Mouse (Mus musculus): Measurements from ENCODE around the gene Slc8b1.

The Slc8b1 gene

DNA sequence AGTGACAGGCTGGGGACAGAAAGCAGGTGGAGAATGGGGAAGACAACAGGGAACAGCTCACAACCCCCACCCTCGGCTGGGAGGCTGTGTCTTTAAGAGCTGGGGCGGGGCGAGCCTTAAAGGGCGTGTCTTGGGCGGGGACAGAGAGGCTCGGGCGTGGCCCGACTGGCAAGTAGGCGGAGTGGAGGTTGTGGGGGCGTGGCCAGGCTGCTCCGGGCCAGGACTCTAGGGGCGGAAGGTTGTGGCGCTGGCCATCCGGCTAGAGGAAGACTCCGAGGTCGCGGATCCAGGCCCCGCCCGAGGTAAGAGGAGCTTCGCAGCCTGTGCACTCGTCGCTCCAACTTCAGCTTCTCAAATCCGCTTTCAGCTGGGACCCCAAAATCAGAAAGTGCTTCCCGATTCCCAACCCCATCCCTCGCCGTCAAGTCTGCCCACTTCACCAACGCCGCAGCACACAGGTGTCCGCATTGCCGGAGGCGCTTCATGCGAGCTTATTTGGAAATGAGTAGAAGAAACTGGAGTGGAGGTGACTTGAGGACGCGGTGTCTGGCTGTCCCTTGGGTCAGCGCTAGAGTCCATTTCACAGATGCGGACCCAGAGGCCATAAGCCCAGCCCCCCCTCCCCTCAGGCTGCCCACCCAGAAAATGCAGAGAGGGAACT is at the start of gene Slc8b1:
TSS of gene Slc8b1 (plus strand) at position 187 of the 661 bp plus-strand sequence.
- DNase-seq (ENCODE audit: low spot score in 2 of 2), result peak; percentile 82 to 84

DNA sequence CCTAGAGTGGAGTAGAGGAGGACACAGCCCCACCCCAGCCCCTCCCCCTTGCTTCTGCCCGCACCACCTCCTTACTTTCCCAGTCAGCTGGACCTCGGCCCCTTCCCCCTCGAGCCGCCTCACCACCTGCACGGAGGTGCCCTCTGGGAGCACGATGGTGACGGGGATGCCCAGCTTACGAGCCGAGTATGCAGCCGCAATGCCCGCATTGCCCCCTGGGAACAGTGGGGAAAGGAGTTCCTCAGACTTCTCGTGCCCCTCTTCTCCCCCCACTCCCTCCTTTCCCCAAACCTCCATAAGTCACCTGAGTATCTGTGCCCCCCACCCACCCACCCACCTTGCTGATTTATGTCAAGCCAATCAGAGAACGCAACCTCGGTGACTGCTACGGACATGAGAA is 49.1 kb upstream of the Slc8b1 start:
- DNase-seq (ENCODE audit: low spot score in 2 of 2), result no peak

DNA sequence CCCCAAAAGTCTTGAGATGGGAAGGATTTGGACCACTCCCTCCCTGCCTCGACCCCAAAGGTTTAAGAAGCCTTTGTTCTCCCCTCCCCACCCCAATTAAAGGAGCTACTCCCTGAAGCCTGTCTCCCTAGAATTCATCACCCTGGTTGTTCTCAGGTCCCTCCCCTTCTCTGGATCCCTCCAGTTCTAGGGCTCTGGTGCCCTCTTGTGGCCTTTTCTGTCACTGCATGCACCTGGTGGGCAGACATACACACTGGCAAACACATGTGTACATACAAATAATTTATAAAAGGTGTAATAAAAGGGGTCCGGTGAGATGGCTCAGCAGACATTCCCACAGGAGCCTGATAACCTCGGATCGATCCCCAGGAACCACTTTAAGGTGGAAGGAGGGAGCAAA is 46.6 kb upstream of the Slc8b1 start:
- DNase-seq (ENCODE audit: low spot score in 2 of 2), result no peak

DNA sequence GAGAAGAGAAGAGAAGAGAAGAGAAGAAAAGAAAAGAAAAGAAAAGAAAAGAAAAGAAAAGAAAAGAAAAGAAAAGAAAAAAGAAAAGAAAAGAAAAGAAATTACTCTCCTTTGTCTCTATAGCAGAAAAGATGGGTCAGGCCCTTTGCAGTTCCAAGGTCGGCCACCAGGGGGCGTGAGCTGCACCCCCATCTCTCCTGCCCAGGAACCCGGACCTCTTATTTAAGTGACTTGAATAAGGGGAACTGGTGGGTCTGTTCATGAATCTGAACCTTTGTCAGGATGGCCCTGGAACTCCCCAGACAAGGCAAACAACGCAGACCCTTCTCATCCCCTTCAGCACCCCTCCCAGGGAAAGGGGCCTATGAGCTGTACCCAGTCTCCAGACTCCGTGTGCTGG is 45.9 kb upstream of the Slc8b1 start:
- DNase-seq (ENCODE audit: low spot score in 2 of 2), result no peak

DNA sequence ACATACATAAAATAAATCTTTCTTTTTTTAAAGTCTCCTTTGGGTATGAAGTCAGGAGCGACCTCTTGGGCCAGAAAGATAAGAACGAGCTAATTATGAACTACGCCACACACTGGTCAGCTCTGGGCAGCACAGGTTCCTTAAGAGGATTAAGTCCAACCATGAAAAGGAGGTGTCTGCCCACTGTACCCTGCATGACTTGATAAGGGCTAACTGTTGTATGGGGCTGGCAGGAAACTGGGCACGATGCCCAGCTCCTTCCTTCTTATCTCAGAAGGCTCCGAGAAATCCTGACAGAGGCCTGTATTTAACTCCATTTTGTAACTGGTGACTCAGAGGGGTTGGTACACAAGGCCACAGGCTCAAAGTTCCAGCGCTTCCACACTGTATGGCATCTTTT is 45.1 kb upstream of the Slc8b1 start:
- no peak for DNase-seq (ENCODE audit: low spot score in 2 of 2)

DNA sequence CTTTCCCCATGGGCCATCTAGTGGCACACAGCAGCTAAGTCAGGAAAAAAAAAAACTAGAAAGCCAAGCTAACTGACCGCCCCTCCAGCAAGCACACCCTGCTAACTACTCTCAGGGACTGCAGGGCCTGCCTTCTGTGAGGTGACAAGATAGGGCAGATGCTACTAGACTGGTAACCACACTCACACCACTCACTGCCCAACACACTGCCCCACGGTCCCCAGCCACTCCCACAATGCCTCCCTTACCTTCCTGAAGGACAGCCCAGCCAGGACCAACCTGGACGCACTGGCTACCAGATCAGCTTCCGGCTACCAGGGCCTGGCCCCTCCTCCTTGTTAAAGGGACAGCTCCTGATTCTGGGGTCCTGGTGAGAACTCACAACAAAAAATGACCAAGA is 43.9 kb upstream of the Slc8b1 start:
- no peak for DNase-seq (ENCODE audit: low spot score in 2 of 2)

DNA sequence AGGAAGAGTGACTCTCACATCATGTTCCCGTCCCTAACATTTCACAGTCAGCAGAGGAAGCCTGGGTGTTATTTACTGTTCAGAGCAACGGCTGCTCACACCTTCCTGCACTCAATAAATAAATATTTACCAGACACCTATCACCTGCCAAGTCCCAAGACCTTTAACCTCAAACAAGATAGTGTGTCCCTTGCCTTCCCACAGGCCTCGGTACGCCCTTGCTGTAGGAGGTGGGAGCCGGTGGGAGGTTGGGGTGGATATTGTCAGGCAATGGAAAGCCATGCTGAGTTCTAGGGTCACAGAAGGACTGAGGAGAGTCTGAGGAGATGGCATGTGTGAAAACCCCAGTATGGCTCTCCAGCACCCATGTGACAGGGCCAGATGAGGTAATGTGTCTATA is 42.6 kb upstream of the Slc8b1 start:
- DNase-seq (ENCODE audit: low spot score in 2 of 2), result no peak

DNA sequence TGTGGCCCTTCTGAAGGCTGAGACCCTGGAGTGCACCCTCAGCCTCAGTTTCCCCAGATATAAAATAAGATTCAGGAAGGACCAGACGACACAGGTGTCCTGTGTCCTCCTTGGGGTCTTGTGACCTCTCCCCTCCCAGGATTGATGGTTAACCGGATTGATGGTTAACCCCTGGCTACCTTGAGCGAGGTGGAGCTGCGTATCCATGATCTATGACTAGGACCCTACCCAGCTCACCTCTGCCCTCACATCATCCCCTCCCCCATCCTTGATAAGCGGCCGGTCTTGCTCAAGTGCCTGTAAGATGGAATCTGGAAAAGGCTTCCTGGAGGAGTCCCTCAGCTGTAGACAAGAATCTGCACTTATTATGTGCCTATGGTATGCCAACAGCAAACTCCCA is 42.1 kb upstream of the Slc8b1 start:
- no peak for DNase-seq (ENCODE audit: low spot score in 2 of 2)

DNA sequence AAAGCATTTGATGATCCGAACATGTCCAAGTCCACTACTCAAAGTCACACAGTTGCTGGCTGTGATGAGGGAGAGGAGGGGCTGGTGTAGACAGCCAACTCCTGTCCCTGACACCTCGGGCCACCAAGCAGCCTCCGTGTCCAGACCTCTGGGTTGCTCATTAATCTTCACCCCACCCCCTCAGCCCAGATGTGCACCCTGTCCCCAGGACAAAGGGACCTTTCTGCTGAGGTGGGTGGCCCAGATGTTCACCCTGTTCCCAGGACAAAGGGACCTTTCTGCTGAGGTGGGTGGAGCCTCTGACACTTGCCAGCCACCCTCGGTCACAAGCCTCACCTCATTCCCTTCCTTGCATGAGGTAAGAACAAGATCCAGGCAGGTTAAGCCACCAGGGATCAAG is 39.4 kb upstream of the Slc8b1 start:
- DNase-seq (ENCODE audit: low spot score in 2 of 2), result no peak

DNA sequence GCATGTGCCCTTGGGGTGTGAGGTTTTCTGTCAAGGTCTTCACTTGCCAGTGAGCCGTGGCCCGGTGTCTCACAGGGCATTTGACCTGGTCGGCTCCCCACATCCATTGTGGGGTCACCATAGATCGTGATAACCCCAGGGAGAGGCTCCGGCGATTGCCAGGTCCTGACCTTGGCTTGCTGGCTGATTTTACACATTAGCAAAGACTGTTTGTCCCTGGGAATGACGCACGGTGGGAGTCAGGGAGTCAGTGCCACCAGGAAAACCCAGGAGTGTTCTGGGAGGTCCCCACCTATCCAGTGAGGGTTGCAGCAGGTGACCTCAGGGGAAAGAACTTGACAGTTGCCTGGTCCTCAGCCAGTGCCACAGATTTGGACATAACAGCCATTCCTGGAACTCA is 38.2 kb upstream of the Slc8b1 start, which contains the start of gene Sdsl:
TSS of gene Sdsl (minus strand) at position 41 of the 400 bp plus-strand sequence.
- DNase-seq (ENCODE audit: low spot score in 2 of 2), result no peak

DNA sequence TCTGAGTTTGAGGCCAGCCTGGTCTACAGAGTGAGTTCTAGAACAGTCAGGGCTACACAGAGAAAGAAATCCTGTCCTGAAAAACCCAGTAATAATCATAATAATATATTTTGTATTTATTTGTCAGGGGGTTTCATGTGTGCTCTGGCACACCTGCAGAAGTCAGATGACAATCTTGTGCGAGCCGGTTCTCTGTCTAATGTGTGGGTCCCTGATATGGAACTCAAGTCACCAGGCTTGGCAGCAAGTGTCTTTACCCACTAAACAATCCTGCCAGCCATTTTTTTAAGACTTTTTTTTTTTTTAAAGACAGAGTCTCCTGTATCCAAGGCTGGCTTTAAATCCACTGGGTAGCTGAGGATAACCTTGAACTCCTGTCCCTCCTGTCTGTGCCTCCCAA is 37.6 kb upstream of the Slc8b1 start:
- no peak for DNase-seq (ENCODE audit: low spot score in 2 of 2)

DNA sequence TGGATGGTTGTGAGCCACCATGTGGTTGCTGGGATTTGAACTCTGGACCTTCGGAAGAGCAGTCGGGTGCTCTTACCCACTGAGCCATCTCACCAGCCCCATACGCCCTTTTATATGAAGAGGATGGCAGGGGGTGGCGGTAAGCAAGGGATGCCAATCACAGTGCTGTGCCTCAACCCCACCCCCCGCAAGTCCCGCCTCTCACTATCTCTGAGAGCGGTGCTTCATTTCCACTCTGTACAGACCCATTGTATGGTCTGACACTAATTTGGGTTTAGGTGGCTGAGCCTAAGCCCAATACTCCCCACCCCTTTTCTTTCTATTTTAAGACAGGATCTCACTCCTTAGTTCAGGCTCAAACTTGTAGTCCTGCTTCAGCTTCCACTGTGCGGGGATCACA is 35.1 kb upstream of the Slc8b1 start:
- no peak for DNase-seq (ENCODE audit: low spot score in 2 of 2)

DNA sequence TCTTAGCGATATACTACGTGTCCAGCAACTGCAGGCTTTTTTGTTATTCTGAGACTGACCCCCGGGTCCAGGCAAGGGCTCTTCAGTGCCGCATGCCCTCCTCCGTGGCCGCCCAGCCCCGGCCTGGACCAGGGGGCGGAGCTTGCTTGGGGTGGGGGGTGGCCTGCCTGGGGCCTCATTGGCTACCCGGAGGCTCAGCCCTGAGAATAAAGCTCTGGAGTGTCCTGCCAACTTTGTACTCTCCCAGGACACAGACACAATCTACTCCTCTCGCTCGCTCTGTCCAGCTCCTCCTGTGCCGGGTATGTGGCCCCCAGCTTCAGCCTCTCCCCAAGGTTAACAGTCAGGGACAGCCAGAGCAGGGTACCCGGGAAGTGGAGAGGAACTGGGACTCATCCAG is 34.7 kb upstream of the Slc8b1 start, which contains the start of gene Sds:
TSS of gene Sds (plus strand) at position 231 of the 400 bp plus-strand sequence.
- no peak for DNase-seq (ENCODE audit: low spot score in 2 of 2)

DNA sequence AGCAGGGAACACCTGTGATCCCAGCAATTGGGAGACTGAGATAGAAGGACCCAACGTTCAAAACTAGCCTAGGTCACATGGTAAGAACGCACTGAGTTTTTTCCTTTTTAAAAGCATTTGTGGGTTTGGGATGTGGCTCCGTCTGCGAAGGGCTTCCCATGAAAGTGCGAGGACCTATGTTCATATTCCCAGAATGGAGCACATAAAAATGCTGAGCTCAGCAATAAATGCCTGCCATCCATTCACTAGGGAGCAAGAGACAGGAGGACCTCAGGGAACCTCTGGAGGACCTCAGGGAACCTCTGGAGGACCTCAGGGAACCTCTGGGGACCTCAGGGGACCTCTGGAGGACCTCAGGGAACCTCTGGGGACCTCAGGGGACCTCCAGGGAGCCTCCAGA is 33.0 kb upstream of the Slc8b1 start:
- no peak for DNase-seq (ENCODE audit: low spot score in 2 of 2)

DNA sequence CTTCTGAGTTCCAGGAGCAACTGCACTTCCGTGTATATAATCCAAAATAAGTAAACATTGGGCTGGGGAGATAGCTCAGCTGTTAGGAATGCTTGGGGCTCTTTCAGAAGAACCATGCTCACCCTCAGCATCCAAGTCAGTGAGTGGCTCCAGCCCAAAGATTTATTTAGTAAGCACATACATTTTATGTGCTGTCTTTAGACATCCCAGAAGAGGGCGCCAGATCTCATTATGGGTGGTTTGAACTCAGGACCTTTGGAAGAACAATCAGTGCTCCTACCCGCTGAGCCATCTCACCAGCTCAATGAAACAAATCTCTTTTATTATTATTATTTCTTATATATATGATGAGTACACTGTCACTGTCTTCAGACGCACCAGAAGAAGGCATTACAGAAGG is 31.4 kb upstream of the Slc8b1 start:
- DNase-seq (ENCODE audit: low spot score in 2 of 2), result no peak

DNA sequence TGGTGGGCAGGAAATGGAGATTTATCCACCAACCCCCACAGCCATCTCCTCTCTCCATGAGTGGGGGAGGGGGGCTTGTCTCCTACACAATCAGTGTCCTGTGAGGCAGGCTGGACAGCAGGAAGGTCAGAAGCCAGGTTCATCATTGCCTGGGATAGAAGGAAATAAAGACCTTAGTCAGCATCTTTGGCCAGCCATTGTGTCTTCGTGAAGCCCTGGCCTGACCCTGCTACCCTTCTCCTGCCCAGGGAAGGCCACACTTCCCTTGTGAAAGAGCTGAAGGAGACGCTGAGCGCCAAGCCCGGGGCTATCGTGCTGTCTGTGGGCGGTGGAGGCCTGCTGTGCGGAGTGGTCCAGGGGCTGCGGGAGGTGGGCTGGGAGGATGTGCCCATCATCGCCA is 29.8 kb upstream of the Slc8b1 start:
- no peak for DNase-seq (ENCODE audit: low spot score in 2 of 2)

DNA sequence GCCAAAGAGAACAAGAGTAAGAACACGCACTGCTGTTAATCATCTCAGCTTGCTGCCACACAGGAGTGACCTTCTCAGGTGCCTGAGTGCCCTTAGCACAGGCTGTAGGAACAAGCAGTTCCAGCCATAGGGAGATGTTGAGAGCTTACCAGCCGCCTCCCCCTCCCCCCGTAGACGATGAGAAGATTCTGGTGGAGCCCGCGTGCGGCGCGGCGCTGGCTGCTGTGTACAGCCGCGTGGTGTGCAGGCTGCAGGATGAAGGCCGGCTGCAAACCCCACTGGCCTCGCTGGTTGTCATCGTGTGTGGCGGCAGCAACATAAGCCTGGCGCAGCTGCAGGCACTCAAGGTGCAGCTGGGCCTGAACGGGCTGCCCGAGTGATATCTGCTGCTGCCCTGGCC is 27.6 kb upstream of the Slc8b1 start:
- no peak for DNase-seq (ENCODE audit: low spot score in 2 of 2)

DNA sequence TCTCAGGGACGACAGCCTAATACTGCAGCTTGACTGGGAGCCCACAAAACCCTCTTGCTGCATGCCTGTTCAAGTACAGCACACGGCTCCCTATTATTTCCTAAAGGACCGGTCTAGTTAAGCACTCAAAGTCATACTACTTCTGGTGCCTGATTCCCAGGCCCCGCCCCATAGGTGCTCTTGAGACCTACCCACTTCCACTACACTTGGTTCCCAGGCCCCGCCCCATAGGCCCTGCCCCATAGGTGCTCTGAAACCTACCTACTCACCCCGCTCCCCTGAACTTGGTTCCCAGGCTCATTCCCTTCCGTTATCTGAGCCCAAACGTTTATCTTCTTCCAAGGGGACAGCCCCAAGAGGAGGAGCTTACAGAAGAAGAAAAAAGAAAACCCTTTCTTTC is 23.1 kb upstream of the Slc8b1 start:
- no peak for DNase-seq (ENCODE audit: low spot score in 2 of 2)

DNA sequence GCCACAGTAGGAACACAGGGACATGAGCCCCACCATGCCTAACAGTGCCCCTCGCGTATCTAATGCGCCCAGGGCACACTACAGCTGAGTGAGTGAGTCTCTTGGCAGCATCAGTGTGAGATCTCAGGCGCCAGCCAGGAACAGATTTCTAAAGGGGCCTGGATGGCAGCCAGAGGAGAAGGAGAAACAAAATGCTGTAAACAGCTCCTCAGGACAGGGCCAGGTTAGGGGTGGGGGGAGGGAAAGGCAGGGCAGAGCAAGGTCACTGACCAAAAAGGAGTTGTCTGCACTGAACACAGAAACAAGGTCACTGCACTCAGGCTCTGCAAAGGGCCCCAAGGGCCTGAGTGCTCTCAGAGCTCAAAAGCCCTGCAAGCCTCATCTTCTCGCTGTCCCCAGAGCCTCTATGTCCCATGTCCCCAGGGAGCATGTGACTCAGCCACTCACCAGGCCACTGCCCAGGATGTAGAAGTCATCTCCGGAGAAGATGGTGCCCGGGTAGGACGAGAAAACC is 20.2 kb upstream of the Slc8b1 start:
- DNase-seq (ENCODE audit: low spot score in 2 of 2), result peak in 1 of 2 experiments; percentile 52

DNA sequence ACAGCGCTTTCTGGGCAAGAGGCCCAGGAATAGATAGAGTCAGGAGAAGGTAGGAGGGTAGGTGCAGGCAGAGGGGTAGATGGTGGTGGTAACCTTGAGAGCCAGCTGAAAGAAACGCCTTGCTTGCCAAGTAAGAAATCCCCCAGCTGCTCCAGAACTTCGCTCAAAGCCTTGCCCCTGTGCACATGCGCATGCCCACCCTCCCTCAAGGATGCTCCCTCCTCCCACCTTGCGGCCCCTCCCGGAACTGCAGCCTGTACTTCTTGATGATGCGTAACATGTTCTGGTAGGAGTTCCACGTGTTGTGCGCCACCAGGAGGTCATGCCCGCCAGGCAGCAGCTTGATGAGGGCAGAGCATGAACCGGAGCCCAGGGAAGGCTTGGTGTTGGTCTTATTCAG is 18.5 kb upstream of the Slc8b1 start:
- DNase-seq (ENCODE audit: low spot score in 2 of 2), result peak; percentile 36 to 51

DNA sequence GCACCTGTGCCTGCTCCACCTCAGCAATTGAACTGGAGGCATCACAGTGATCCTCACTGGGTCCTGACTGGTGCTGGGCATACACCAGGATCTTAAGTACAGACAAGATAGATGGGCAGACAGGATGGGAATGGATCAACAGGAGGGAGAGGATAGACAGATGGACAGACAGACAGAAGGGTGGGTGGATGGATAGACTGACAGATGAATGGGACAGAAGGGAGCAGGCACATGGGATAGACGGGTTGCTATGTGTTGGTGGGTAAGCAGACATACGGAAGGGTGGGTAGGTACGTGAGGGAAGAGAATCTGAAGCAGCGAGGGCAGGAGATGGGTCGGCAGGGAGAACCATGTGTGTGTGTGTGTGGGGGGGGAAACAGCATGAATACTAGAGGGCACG is 17.5 kb upstream of the Slc8b1 start:
- no peak for DNase-seq (ENCODE audit: low spot score in 2 of 2)

DNA sequence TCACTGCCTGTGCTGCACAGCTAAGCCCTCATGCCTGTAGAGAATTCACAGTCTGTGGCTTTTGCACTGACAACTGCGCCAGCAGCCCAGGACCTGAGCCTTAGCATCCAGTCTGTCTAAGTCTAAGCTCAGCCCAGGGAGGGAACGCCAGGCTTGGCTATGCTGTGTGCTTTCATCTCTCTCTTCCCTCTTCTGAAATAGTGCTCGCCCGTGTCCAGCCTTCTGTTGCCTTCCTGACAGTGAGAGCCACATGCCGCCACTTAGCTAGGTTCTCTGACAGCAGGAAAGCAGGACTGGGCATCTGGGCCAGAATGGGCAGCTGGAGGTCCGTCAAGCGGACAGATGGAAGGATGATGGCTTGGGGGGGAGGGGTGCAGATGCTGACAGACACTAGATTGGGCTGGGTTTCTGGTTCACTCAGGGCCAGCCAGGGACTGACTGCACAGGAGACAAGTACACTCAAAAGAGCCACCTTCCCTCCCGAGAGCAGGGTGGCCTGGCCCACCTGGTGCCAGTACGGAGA is 17.0 kb upstream of the Slc8b1 start:
- no peak for DNase-seq (ENCODE audit: low spot score in 2 of 2)

DNA sequence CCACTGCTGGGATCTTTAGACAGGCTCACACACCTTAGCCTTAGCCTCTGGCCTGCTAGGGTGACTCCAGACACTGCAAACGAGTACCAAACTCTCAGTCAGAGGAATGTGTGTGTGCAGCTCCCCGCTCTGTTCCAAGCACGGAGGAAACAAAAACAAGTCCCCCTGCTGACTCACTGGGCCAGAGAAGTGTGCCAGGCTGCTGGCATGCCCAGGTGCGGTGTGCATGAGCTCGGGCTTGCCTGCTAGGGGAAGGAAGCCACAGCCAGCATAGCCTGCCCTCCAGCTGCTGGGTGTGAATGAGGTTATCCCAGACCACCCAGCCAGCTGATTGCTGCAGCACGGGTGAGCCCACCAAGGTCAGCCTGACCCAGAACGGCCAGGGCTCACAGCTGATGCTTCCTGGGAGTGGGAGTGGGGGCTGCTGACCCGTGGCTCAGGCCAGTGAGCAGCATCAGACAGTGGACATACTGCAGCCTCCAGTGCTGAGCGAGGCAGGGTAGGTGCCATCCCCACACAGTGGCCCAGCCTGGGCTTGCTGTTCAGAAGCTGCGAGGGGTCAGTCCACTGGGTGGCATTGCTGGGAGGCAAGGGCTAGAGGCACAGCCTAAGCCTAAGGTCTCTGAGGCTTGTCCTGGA is 15.8 kb upstream of the Slc8b1 start:
- no peak for DNase-seq (ENCODE audit: low spot score in 2 of 2)
